Mouse (Mus musculus) layer of hippocampus, postnatal 10 days (tissue): ENCODE results near the gene Gtpbp6. TPM values are rescaled to one million over a fixed set of nuclear protein-coding genes. Genes with fewer than 3 reads are reported as not detected.
"Not testable (repeated sequence)": the region's sequence is repeated elsewhere in the genome, so short reads cannot be mapped to it uniquely, and the experiment has no call there.

Experiments used
- DNase-seq, 2 experiments: peaks; one replicate each; pipeline ENCODE4 v3.0.0; 2021; ENCODE audit warnings: low spot score in 2 of 2
- long read RNA-seq: library from polyadenylated mRNA; stranded (forward); transcript quantifications from one replicate; pipeline ENCODE4 v2.0.0, GENCODE M21; 2023
- total RNA-seq, 2 experiments: library from RNA; stranded (reverse); gene quantifications; 2 replicates each; pipeline ENCODE4 v1.2.3; 2021

Gene Gtpbp6
- 10 to 100 TPM; 83.7 to 98.9 TPM for total RNA-seq
- long read RNA-seq, transcript Gtpbp6-202 (7 exons, 1,481 nt), result minor isoform, 16 of 104 reads
- long read RNA-seq, transcript Gtpbp6-201 (10 exons, 1,617 nt), result major isoform, 17 of 104 reads
- long read RNA-seq, partial matches to known transcripts, result 14 of 104 reads
- long read RNA-seq, other reads (novel, unspliced or antisense), result 57 of 104 reads

DNA sequence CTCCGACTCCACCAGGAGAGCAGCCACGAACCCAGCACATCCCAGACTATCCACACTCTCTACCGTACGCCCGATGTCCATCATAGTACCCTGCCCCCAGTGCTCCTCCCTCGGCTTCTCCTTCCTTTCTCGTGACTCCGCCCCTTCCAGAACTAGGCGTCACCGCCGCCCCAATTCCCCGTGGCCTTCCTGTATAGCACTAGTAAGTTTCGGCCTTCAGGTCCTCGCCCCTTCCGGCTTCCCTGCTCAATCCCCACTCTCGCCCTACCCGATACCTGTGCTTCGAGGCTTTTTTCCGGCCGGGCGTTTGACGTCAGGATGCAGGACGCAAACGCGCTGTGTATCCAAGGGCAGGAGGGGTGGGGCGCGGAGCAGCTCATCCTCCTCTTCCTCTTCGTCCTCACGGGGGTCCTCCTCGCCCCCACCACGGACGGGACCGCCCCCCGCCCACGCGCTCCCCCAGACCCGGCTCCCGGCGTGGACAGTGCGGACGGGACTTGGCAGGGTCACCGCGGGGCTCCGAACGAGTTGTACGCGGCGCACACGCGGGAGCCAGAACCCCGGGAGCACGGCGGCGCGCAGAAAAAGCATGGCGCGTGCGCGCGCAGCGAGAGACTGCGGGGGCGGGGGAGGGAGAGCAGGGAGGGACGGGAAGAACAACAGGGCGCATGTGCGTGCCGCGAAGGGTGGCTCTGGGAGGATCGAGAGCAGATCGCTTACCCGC lies at the start of gene Gtpbp6:
Gene Gtpbp6, minus strand, starts transcription at position 617 of the 724 bp plus-strand sequence.
- peak; percentile 92 to 94 for DNase-seq

DNA sequence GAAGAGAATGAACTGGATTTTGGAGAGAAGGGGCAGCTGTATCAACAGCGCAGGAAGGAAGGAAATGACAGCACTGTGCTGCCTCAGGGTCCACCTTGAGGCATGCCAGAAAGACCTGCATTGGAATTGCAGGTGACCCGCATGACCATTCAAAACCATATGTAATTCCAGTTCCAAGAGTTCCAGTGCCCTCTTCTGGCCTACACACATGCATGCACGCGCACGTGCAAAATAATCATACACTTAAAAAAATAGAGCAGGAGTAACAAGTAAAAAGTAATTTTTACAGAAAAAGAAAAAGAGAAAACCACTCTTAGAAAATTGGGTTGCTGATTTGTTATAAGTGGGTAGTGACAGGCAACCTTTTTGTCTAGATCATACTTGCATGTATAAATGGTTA lies 35.0 kb upstream of the Gtpbp6 start:
- no peak for DNase-seq

DNA sequence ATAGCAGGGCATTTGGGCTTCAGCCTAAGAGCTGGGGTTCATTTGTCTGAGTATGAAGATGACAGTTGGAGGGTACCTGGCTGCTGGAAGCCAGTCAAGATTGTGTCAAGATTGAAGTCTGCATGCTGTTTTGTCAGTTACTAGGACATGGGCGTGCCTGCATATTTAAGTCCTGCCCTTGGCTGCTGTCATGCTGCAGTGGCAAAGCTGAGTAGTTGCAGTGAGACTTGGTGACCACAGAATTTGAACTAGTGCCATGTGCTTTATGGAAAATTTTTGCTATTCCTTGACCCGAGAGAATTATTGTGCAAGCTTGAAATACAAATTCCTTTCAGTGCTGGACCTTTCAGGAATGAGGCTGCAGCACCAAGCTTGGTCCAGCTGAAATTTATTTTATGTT lies 34.3 kb upstream of the Gtpbp6 start:
- no peak for DNase-seq

DNA sequence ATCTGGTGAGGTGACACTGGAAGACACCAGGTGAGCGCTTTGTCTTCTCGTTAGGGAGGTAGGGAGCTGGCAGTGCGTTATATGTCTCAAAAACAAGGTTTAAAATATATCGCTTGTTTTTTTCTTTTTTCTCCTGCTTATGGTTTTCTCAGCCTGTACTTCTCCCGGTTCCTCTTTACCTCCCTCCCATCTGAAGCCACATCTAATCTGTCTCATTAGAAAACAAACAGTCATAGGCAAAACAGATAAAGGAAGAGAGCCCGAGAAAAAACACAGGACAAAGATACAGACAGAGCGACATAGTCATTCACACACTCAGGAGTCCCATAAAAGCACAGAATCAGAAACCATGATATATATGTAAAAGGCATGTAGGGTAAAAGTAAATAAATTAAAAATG lies 32.4 kb upstream of the Gtpbp6 start:
- no peak for DNase-seq

DNA sequence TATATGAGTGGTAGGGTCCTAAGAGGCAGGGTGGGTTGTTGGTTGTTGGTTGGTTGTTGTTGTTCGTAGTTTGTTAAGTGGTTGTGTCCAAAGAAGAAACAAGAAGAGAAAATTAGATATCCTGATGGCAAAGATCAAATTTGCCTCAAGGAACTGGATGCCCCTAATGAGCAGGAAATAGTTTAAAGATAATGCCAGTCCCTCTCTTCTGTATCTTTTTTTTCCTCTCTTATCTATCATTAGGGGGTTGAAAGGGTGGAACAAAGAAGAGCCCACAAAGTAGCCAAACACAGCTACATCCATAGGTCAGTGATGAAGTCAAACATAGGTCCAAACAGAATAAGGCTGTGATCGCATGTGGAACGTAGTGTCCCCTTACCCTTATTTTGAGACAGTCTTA lies 31.3 kb upstream of the Gtpbp6 start:
- no peak for DNase-seq

DNA sequence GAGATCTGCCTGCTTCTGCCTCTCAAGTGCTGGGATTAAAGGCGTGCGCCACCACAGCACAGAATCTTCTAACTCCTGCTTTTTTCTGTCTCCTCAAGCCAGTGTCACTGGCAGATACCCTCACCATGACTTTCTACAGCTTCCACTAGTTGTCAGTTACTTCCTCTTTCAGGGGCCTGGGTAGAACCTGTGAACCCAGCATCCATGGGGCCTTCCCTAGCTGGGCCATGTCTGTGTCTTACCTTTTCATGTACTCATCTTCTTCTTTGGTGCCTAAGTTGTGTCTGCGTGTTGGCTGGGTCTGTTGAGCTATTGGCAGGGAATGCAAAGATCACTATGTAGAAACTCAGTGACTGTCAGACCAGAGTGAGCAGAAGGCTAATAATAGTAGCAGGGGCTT lies 29.8 kb upstream of the Gtpbp6 start:
- DNase-seq, result no peak

- no peak for DNase-seq
These were observed 28.1 kb upstream of the Gtpbp6 start for GRCm38 (mm10) chr5:110136087-110136464.

DNA sequence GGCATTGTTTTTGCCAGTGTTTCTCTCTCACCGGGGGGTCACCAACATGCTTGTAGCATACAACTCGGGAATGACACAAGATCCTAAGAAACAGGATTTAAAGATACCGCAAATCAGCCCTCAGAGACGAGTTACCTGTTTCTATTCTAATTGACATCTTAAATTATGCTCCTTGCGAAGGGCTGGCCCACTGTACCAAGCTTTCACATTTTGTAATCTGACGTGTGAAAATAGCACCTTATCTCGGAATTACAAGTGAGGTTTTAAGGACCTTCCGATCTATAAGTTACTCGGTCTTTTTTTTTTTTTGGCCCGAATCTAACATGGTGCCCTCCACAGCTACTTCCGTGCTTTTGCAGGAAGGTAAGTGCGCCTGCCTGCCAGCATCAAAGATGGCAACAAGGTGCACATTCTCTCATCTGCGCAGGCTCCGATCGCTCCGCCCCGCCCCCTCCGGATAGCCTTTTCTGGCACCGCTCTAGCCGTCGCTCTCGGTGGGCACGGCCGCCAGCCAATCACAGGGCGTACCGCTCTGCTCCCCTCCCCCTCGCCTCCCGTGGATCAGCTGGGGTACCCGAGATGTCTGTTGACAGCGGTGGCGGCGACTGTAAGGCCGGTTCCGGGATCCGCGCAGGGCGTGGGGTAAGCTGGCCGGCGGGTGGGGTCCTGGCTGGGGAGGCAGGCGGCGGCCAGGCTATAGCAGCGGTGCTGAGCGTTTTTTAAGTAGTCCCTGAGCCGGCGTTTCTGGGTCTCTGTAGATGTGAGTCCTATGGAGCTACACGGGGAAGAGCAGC lies 27.5 kb upstream of the Gtpbp6 start, which contains the start of gene Chfr:
Gene Chfr, plus strand, starts transcription at position 550 of the 794 bp plus-strand sequence.
- DNase-seq, result peak; percentile 99 to 100

GRCm38 (mm10) chr5:110122380-110122779 lies 14.4 kb upstream of the Gtpbp6 start:
- DNase-seq, result not testable (repeated sequence)

GRCm38 (mm10) chr5:110109991-110110441 lies 2.0 kb upstream of the Gtpbp6 start, which contains the start of gene Zfp605:
Gene Zfp605, plus strand, starts transcription at chr5:110110092.
- peak; percentile 91 to 93 for DNase-seq

DNA sequence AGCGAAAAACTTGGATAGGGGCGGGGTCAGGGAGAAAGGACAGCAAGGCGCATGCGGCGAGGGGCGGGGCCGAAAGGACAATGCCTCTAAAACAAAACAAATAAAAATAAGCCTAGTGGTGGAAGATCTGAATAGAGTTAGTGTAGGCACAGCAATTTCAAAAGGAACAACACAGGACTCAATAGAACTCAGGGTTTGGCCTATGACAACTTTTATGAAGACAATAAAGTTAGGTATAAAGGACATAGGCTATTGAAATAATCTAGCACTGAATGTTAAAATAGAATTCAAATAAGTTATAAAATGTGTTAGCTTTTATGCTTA lies 270 bp upstream of the Gtpbp6 start:
- DNase-seq, result no peak

- DNase-seq, result peak; percentile 37 to 56
These were observed 964 bp downstream of the Gtpbp6 start for GRCm38 (mm10) chr5:110106901-110107564.

- DNase-seq, result peak; percentile 21 to 47
These were observed 1.7 kb downstream of the Gtpbp6 start for GRCm38 (mm10) chr5:110106140-110106871.

- no peak for DNase-seq
These were observed 3.2 kb downstream of the Gtpbp6 start for GRCm38 (mm10) chr5:110104616-110105380.

- no peak for DNase-seq
These were observed 3.9 kb downstream of the Gtpbp6 start for GRCm38 (mm10) chr5:110103901-110104615.

GRCm38 (mm10) chr5:110102853-110103625 lies 5.0 kb downstream of the Gtpbp6 start:
- DNase-seq, result no peak

GRCm38 (mm10) chr5:110102429-110102828 lies 5.6 kb downstream of the Gtpbp6 start:
- DNase-seq, result no peak

DNA sequence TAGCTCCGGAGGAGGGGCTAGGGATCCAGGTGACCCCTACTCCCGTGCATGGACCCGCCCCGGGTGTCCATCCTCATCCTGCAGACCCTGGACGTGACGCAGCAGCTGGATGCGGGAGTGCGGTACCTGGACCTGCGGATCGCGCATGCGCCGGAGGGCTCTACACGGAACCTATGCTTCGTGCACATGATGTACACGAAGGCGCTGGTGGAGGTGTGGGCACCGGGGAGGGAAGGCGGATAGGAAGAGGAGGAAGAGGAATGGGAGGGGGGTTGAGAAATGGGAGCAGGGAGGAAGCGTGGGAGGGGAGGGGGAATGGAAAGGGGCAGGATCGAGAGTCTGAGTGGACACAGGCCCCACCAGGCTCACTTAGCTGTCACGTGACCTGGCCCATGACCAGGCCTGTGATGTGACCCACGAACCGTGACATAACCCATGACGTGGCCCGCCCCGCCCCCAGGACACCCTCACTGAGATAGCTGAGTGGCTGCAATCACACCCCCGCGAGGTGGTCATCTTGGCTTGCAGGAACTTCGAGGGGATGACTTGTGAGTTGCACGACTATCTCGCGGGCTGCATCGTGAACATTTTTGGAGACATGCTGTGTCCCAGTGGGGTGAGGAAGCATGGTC lies 6.2 kb downstream of the Gtpbp6 start:
- DNase-seq, result peak; percentile 39 to 66
